Mouse (Mus musculus) MN1 (cell line): ENCODE data around the gene Map3k19.

Experiments
- DNase-seq: peaks from one replicate; pipeline ENCODE4 v3.0.0-alpha.2; 2016; ENCODE audit warnings: low spot score

The Map3k19 gene

DNA sequence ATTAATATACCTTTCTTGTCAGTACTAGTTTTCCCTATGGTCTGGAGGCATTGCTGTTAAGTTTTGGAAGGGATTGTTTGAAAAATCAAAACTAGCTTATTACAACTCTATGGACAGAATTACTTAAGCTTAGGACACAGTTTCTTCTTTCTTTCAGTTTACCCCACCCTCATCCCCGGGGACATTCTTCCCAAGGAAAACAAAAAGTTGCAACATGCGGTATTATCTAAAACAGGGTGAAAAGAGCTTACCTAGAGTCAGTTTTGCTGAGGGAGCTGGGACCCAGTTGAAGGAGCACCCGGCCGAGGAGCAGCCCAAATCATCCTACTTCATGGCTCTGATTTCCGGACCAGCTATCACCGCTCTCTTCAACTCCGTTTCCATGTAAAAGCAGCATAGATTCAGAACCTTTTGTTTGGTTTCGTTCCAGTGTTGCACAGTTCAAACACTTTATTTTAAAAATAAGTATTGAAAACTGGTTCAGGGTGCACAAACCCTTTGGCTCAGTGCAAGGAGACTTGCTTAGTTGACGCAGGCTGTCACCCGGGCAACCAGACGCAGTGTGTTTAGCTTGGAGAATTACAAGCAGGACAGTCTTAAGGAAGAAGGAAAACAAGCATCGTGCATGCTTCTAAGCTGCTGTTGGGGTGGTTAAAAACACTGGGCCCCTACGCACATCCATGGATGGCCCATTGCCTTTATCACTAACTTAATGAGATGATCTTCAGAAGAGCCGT is at the start of gene Map3k19:
Gene Map3k19 (minus strand): TSS at position 546 of the 737 bp plus-strand sequence.
- no peak for DNase-seq

DNA sequence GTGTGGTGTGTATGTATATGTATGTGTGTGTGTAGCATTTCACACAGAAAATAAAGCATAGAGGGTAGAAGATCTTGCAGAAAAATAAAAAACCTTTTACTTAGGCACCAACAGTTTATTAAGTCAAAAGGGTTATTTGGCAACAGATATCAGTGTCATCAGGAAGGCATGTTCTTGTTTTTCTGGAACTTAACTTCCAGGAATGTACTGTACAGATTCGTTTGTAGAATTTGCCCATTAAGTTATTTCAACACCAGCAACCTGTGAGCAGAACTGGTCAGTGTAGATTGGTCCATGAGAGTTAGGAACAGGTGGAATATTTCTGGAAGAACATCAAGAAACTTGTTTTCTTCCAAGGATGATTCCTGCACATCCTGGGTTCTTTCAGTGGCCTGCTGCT is 44.6 kb upstream of the Map3k19 start:
- no peak for DNase-seq

DNA sequence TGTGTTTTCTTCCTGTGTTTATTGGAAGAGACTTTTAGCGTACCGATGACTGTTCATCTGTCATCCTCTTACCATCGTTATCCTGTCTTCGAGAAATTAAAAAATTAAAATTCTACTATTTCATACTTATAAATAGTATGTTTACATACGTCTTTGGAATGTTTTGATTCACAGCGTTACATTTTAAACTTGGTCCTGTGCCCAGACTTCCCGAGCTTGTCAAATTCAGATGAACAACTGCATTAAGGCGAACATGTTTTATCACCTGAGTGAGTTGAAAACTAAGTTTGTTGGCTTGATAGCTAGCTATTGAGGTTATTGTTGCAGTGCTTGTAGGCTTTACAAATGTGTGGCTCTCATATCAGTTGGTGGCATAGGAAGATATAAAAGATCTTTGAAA is 14.4 kb upstream of the Map3k19 start:
- no peak for DNase-seq

DNA sequence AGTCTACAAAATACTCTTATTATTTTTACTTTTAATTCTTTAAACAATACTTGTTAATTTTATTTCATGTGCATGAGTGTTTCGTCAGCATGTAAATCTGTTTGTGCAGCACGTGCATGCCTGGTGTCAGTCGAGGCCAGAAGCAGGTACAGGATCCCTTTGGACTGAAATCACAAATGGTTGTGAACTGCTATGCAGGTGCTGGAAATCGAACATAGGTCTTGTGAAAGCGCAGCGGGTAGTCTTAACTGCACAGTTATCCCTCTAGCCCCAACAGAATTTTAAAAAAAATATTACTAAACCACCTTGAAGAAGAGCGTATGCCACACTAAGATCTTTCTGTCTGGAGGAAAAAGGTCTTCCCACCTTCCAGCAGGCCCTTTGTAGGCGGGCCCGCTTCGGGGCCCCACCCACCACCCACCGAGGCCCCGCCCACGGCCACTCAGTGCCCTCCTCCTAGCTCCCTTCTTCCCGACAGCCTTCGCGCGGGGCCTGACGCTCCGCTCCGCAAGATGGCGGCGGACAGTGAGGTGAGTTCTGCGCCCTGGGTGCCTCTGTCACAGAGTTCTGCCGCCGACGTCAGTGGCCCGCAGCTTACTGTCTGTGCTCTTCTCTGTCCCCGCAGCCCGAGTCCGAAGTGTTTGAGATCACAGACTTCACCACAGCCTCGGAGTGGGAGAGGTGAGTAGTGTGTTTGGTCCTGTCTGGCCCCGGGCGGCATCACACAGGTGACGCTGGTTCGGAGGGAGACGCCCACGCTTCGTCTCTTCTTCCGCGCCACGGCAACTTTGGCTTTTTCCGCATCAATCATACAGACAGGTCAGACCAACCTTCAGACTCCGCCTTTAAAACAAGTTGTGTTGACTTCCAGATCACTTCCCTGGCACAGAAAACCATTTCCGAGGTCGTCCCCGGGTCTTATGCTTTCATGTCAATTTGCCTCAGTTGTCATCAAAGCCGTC is 13.8 kb upstream of the Map3k19 start, which contains the start of gene Rab3gap1:
Gene Rab3gap1 (plus strand): TSS at position 474 of the 962 bp plus-strand sequence.
- peak; percentile 89 for DNase-seq

DNA sequence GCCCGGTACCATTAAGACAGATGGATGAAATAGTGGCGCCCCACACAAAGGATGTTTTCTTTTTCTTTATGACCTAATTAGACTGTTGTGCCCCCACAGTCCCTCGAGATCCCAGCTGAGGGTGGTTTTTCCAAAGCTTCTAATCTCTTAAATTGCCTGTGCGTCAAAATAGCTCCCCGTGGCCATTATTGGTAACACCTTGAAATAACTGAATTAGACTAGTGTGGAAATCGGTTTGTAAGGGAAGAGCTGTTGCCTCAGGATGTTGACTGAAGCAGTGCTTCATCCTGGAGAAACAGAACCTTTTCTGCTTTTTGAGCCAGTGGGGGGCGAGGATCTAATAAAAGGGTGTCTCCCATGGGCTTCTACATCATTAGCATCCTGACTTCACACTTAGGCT is 9.0 kb upstream of the Map3k19 start:
- DNase-seq, result no peak

DNA sequence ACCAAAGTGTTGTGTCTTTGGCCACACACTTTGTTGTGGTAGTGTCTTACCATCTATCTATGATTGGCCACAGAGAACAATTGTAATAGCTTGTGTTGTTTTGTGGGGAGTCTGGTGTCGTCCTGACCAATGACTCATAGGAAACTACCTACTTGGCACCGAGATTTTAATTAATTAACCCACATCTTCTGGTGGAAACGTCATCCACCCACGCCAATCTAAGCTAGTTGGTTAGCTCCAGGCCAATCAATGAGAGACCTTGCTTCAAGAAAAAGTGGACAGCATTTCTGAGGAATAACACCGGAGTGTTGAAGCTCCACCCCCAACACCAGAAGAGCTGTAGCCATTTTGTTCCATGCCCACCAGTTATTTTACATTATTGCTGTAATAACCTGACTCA is 7.1 kb upstream of the Map3k19 start:
- DNase-seq, result no peak

DNA sequence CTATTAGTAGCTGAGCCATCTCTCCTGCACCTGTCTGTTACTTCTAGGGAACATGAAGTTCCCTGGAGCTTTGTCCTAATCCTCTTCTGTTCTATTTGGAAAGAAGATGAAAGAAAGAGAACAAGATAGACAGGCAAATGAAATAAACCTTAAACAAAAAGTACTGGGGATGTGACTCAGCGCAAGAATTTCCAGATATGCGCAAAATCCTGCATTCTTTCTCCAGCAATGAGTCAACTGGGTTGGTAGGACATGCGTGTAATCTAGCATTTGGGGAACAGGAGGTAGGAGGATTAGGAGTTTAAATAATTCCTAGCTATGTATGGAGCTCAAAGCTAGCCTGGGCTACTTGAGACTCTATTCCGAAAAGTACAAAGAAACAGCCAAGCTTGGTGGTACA is 5.7 kb upstream of the Map3k19 start:
- DNase-seq, result no peak

DNA sequence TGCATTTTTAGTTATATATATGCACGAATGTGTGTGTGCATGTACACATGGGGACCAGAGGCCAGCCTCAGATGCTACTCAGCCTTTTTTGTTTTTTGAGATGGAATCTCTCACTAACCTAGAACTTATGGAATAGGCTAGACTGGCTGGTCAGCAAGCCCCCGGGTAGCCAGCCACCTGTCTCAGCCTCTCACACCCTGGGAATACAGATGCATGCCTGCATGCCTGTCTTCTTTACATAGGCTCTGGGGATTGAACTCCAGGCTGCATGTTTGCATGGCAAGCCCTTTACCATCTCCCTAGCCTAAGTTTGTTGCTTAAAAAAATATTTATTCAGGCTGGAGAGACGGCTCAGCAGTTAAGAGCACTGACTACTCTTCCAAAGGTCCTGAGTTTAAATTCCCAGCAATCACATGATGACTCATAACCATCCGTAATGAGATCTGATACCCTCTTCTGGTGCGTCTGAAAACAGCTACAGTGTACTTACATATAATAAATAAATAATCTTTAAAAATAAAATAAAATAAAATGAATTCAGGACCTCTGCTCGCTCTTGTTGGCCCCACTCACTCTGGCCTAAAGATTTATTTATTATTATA is 5.1 kb upstream of the Map3k19 start:
- no peak for DNase-seq

DNA sequence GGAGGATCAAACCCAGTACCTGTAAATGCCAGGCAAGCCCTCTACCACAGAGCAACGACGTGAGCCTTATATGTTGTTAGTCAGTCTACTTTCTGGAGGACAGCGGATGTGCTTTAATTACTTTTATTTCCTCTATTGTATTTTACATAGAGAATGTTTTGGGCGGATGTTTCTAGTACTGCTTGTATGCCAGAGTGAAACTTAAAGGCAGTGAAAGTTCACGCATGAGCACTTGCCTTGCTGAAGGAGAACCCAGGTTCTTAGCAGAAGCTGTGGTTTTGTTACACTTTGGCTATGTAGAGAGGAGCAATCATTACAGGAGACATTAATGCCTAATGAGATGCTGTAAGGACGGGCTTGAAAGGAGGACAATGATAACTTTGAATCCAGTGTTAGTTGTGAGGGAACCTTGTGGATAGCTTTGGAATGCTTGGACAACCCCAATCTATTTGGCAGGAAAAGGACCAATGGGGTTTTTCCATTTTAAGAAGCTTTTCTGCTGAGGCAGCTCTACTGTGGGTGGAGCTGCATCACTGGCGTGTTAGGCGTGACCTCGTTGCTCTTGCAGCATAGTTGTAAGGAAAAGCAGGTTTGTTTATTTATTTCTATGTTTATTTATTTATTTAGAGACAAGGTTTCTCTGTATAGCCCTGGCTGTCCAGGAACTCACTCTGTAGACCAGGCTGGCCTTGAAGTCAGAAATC is 4.3 kb upstream of the Map3k19 start:
- DNase-seq, result no peak

DNA sequence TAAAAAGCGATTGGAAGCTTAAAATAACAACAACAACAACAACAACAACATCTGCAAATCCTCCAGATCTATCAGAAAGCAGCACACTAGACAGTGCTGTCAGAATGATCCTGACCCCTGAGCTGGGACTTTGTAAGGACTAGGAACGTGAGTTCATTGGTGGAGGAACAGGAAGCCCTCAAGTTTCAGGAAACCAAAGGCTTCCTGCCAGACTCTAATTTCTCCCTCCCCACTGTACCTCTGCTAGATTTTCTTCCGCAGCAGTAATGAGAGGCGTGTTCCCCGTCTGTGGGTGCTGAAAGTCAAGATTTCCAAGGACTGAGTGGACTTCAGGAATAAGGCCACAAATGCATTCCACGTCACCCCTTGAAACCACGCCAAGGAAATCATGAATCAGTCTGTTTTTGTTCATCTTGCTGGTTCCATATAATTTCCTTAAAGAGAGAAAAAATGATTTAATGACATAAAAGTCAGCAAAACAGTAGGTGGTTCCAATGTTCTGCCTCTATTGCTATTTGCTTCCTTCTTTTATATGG is 4.7 kb downstream of the Map3k19 start:
- no peak for DNase-seq

DNA sequence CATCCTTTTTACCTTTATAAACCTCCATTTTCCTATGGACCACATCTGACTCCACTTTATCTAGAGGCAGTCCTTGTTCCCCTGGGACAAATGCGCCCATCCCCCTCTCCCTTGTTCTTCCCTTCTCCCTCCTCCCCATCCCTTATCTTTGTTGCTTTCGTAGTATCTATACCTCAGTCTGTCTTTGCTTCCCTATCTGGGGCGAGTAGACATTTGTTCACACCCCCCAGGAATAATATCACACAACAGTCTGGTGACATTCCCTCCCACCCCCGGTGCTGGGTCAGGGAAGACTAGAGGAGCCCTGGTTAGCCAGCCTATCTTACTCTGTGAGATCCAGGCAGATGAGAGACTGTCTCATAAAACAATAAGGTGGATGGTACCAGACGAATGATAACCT is 9.4 kb downstream of the Map3k19 start:
- no peak for DNase-seq

DNA sequence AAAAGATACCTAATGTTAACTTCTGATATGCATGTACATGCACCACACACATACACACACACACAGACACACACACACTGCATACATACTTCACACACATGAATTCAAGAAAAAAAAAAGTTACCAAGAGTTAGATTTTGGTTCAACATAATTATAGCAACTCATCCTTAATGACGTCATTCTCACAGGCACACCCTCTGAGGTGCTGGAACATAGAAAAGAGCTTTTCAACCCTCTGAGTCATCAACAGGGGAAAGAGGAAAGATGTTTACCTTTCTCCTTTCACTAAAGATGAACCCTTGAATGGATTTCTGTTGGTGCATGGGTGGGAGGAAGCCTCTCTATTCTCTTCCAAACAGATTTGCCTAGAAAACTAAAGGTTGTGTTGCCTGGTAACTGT is 16.2 kb downstream of the Map3k19 start:
- DNase-seq, result no peak

DNA sequence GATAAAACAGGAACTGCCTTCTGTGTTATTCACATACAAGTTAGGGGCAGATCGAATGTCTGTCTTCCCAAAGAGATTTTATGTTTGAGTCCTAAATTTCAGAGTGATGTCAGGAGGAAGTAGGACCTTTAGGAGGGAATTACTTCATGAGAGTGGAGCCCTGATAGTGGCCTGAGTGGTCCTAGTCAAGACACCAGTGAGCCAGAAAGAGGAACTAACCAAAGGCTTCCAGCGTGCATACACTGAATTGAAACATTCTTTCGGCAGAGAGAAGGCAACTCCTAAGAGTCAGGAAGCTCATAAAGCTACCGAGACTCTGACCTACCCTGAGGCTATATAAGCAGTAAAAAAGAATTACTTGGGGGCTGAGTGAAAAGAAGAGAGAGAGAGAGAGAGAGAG is 18.2 kb downstream of the Map3k19 start:
- DNase-seq, result no peak

DNA sequence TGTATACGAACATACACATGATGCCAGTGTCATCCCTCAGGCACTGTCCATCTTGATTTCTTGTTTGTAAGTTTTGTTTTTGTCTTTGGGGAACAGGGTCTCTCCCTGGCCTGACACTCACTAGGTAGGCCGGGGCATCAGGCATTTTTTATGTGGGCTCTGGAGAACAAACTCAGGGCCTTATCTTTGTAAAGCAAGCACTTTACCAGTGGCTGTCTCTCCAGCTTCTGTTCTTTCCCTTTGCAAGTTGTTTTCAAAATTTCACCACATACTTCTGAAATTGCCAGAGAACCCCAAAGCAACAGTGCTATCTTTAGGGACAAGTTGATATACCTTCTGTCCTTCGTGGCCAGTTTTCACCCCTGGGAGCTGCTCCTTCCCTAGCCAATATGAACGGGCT is 20.6 kb downstream of the Map3k19 start:
- no peak for DNase-seq

DNA sequence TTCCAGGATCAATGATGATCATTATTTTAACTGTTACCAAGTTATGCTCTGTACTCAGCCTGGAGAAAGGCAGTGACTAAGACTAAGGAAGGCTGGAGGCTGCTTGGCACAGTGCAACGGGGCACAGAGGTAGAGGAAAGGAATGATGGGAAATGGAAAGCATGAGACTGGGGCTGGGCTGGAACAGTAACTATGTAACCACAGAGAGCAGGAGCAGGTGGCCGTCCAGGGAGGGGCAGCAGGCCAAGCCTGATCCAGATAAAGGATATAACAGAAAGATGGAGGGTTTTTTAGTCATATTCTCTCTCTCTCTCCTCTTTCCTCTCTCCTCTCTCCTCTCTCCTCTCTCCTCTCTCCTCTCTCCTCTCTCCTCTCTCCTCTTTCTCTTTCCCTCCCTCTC is 21.1 kb downstream of the Map3k19 start:
- no peak for DNase-seq

DNA sequence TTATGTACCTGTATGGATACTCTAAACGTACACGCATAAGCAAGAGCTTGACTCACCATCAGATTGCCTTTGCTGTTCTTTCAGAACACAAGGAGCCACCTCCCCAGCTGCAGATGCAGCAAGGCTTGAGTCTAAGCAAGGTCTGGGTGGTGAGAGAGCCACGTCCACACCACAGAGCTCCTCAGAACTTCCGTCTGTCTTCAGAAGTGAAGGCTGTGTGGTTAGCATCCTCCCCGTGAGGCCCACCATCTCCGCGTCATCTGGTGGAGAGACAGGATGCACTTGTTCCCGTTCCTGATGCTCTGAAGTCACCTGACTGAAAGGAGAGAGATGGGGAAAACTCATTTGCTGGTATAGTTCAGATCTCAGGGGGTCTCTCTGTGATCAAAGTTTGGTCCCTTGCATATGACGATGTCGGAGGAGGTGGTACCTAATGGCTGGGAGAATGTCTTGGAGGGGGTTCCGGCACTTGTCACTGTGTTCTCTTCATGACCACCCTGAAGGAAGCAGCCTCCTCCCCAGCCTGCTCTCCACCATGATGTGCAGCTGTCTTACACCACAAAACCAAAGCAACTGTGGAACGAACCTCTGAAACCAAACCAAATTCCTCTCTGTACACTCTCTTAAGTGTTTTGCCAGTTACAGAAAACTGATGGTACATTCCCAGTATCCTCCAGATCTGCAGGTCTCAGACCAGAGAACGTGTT is 24.5 kb downstream of the Map3k19 start:
- DNase-seq, result no peak

DNA sequence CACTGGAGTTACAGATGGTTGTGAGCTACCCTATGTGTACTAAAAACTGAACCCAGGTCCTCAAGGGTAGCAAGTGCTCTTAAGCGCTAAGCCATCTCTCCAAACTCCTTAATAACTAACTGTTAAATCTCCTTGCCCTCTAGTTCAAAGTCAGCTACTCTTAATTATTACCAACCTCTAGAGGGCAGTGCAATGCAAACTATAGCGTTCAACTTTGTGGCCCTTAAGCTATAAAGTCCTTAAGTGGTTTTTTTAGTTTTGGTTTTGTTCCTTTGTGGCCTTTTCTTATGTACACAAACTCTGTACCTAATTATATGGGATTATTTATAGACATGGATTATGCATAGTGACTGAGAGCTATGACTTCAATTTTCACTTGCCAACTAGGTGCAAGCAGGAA is 27.5 kb downstream of the Map3k19 start:
- DNase-seq, result peak; percentile 72

DNA sequence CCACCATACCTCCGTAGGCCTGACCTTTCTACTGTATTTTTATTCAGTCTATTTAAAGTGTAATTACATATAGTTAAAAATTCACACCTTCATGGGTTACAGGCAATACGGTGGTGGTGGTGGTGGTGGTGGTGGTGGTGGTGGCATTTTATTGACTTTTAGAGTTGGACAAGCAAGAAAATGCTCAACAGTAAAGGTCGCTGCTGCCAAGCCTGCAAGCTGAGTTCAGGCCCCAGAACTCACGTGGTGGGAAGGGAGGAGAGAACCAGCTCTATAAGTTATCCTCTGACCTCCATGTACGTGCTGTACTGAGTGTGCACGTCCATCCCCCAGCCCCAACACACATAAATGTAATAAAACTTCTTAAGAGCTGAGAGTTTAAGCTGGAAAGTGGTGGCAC is 38.5 kb downstream of the Map3k19 start:
- DNase-seq, result no peak

DNA sequence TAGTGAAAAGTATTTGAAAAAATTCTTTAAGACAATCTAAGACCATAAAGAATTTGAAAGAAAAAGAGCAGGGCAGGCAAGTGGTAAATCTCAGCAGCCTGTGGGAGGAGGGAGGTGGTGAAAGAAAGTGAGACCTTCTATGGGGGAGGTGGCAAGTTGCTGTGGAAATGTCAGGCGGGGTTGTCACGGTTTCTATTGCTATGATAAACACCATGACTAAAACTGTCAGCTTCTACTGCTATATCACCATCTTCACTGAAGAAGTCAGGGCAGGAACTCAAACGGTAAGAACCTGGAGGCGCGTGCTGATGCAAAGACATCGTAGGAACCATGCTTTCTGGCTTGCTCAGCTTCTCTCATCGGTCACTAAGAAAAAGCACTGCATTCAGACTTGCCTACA is 41.9 kb downstream of the Map3k19 start:
- no peak for DNase-seq

DNA sequence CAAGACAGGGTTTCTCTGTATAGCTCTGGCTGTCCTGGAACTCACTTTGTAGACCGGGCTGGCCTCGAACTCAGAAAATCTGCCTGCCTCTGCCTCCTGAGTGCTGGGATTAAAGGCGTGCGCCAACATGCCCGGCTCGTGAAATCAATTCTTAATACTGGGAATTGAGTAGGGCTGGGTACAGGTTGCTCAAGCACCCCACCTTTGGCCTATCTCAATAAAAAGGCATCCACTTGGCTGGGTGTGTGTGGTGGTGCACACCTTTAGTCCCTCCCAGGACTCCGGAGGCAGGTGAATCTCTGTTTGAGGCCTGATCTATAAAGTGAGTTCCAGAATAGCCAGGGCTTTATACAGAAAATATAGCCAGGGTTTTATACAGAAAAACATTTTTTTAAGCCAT is 46.2 kb downstream of the Map3k19 start:
- no peak for DNase-seq

DNA sequence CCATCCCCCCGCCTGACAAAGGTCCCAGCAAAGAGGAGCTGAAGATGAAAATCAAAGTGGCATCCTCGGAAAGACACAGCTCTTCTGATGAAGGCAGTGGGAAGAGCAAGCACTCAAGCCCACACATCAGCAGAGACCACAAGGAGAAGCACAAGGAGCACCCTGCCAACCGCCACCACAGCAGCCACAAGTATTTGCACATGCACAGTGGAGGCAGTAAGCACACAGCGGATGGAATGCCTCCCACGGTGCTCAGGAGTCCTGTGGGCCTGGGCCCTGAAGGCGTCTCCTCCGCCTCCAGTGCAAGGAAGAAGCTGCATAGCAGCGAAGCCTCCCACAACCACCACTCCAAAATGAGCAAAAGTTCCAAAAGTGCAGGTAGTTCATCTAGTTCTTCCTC is 51.9 kb downstream of the Map3k19 start:
- no peak for DNase-seq
